ENCODE assay signal across 26 mouse cellular contexts in the genomic region with DNA sequence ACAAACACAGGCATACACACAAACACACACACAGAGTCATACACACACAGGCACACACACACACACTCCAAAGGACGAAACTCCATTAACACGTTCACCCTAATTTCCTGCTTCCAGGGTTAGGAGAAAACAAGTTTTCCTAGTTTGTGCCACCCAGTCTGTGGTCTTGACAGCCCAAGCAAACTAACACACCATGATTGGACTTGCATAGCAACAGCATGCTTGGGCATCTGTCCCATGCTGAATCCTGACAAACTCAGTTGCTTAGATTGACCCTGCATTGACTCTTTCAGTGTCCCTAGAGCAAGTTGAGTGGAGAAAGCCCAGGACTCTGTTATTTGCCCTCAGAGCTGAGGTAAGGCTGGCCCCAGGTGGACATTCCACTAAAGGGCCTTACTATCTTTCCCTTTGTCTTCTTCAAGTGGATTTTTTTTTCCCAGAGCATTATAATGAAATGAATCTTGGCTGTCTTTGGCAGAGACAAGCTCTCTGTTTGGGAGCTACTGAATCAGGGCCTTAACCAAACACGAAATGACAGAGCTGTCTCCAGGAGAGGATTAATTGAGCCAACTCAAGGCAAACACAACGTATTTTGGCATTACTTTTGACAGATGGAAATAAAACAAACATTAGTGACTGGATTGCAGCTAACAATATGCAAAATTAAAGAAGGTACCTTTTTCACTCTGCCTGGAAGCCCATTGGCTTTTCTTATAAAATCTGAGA.
DNase-seq lines count a peak whose midpoint lies in the region; ATAC-seq and TF ChIP-seq lines count a peak whose summit lies in the region.
"Had no signal": no experiment of that assay in that cellular context is flagged by ENCODE, and none has a peak within 500 bp of the region (broad histone marks: within the 10 kb centered on the region; RNA-seq: fewer than 3 reads in every experiment).

No protein-coding gene starts in this region.

- H3K4me1 ChIP-seq in forebrain, embryonic 15.5 days: no peaks in the 10 kb centered on the region
- H3K4me1 ChIP-seq in forebrain, embryonic 13.5 days: no peaks in the 10 kb centered on the region
- no peaks in the 10 kb centered on the region for H3K4me1 ChIP-seq in lung, embryonic 14.5 days (ENCODE audit: insufficient read depth)
- H3K4me1 ChIP-seq: embryonic facial prominence, embryonic 12.5 days; heart, embryonic 10.5 days; heart, embryonic 15.5 days; limb, embryonic 10.5 days; limb, embryonic 15.5 days; liver, embryonic 13.5 days had no signal

- no peak for TF ChIP-seq CTCF in lung, embryonic 14.5 days (IDR thresholded peaks at IDR 0.05; ENCODE audit: low read depth)

- no peaks in the 10 kb centered on the region for H3K9me3 ChIP-seq in forebrain, embryonic 15.5 days
- H3K9me3 ChIP-seq in forebrain, embryonic 13.5 days (replicated peaks): no peaks in the 10 kb centered on the region
- no peaks in the 10 kb centered on the region for H3K9me3 ChIP-seq in lung, embryonic 14.5 days (ENCODE audit: low read depth, low read length)
- H3K9me3 ChIP-seq: embryonic facial prominence, embryonic 12.5 days; heart, embryonic 10.5 days; heart, embryonic 15.5 days; limb, embryonic 10.5 days; limb, embryonic 15.5 days; liver, embryonic 13.5 days had no signal

- H3K36me3 ChIP-seq in forebrain, embryonic 15.5 days: no peaks in the 10 kb centered on the region
- H3K36me3 ChIP-seq in forebrain, embryonic 13.5 days (ENCODE audit: poor library complexity, severe bottlenecking): no peaks in the 10 kb centered on the region
- H3K36me3 ChIP-seq in lung, embryonic 14.5 days (ENCODE audit: insufficient read depth): no peaks in the 10 kb centered on the region
- H3K36me3 ChIP-seq: embryonic facial prominence, embryonic 12.5 days; heart, embryonic 10.5 days; heart, embryonic 15.5 days; limb, embryonic 10.5 days; limb, embryonic 15.5 days; liver, embryonic 13.5 days had no signal

- DNase-seq in adrenal gland, adult 2 months: peak; percentile 4
- DNase-seq in adrenal gland, postnatal 14 days: no peak
- DNase-seq in lung, embryonic 14.5 days: peak; percentile 22
- no peak for DNase-seq in lung, postnatal 4 days
- DNase-seq in gonadal fat pad, adult 2 months (ENCODE audit: low read depth): peak; percentile 16
- DNase-seq: adrenal gland, postnatal 25 days; cerebellum, adult 11-12 months; cerebellum, adult 9-11 months; gastrocnemius, postnatal 10 days; heart, adult 11 months; kidney, adult 8-10 months; kidney, postnatal 4 days; liver, embryonic 13.5 days; lung, adult 2 months; thymus, postnatal 14 days had no signal

- 51% methylated on average over 4 of the region's 4 CpGs for WGBS in forebrain, embryonic 15.5 days
- WGBS in forebrain, embryonic 13.5 days: 72% methylated on average over 4 of the region's 4 CpGs
- WGBS in lung, embryonic 14.5 days: 35% methylated on average over 4 of the region's 4 CpGs

- no peaks in the 10 kb centered on the region for H3K27me3 ChIP-seq in forebrain, embryonic 15.5 days
- no peaks in the 10 kb centered on the region for H3K27me3 ChIP-seq in forebrain, embryonic 13.5 days
- H3K27me3 ChIP-seq in lung, embryonic 14.5 days (ENCODE audit: insufficient read depth, low read length): no peaks in the 10 kb centered on the region
- H3K27me3 ChIP-seq: CH12.LX; embryonic facial prominence, embryonic 12.5 days; heart, embryonic 15.5 days; limb, embryonic 15.5 days; liver, embryonic 13.5 days had no signal

- no peak overlapping the region for H3K4me3 ChIP-seq in forebrain, embryonic 15.5 days
- H3K4me3 ChIP-seq in forebrain, embryonic 13.5 days: no peak overlapping the region
- no peak overlapping the region for H3K4me3 ChIP-seq in lung, embryonic 14.5 days (ENCODE audit: low read depth, low read length)
- H3K4me3 ChIP-seq: embryonic facial prominence, embryonic 12.5 days; heart, embryonic 10.5 days; heart, embryonic 15.5 days; limb, embryonic 10.5 days; limb, embryonic 15.5 days; liver, embryonic 13.5 days had no signal

- peak; percentile 57; the same call in 1 of the 2 replicates for ATAC-seq in forebrain, embryonic 15.5 days (replicated peaks)
- no peak for ATAC-seq in forebrain, embryonic 13.5 days
- no peak for ATAC-seq in lung, embryonic 14.5 days (ENCODE audit: insufficient read depth)
- ATAC-seq: intestine, embryonic 16.5 days had no signal

- no peak overlapping the region for H3K27ac ChIP-seq in forebrain, embryonic 15.5 days (replicated peaks)
- H3K27ac ChIP-seq in forebrain, embryonic 13.5 days: no peak overlapping the region
- H3K27ac ChIP-seq in lung, embryonic 14.5 days (ENCODE audit: low read depth): 0 out of 2 replicates have a peak overlapping the region, but pooled peaks have one; percentile 10
- H3K27ac ChIP-seq: embryonic facial prominence, embryonic 12.5 days; heart, embryonic 10.5 days; heart, embryonic 15.5 days; kidney, postnatal 0 days; limb, embryonic 10.5 days; limb, embryonic 15.5 days; liver, embryonic 13.5 days had no signal

- H3K9ac ChIP-seq in forebrain, embryonic 15.5 days (replicated peaks): no peak overlapping the region
- no peak overlapping the region for H3K9ac ChIP-seq in forebrain, embryonic 13.5 days
- H3K9ac ChIP-seq in lung, embryonic 14.5 days: no peak overlapping the region
- H3K9ac ChIP-seq: embryonic facial prominence, embryonic 12.5 days; heart, embryonic 15.5 days; limb, embryonic 15.5 days; liver, embryonic 13.5 days had no signal

- no peak overlapping the region for H3K4me2 ChIP-seq in forebrain, embryonic 15.5 days (replicated peaks)
- H3K4me2 ChIP-seq in forebrain, embryonic 13.5 days: no peak overlapping the region
- H3K4me2 ChIP-seq in lung, embryonic 14.5 days: no peak overlapping the region
- H3K4me2 ChIP-seq: embryonic facial prominence, embryonic 12.5 days; heart, embryonic 15.5 days; limb, embryonic 15.5 days; liver, embryonic 13.5 days; midbrain, embryonic 11.5 days had no signal

Comparison
In these comparisons a context has a peak if more than half of its experiments do, and no peak if none do; other contexts are left out.
1. DNase-seq: peak in adrenal gland, adult 2 months (single experiment), lung, embryonic 14.5 days (single experiment) and gonadal fat pad, adult 2 months (single experiment); none in adrenal gland, postnatal 14 days (single experiment) and lung, postnatal 4 days (0 of 2).